Mouse (Mus musculus): ENCODE measurements around the gene AI661453. TPM values are rescaled to one million over a fixed set of nuclear protein-coding genes. Genes with fewer than 3 reads are reported as not detected.
"Not testable (repeated sequence)": the region's sequence is repeated elsewhere in the genome, so short reads cannot be mapped to it uniquely, and the experiment has no call there.

AI661453 gene
- total RNA-seq, 2 experiments from 2014 or later = 0.46 to 0.54 TPM

GRCm38 (mm10) chr17:47501531-47501930 is 65.1 kb downstream of the AI661453 start:
- no peak for DNase-seq (ENCODE audit: low spot score in 2 of 2)

- DNase-seq (ENCODE audit: low spot score in 2 of 2) = peak; percentile 90 to 94
Measured at GRCm38 (mm10) chr17:47501946-47502706, 65.7 kb downstream of the AI661453 start, which contains the start of gene Taf8. Gene Taf8 (minus strand): TSS chr17:47502292.

GRCm38 (mm10) chr17:47502707-47503045 is 66.3 kb downstream of the AI661453 start:
- DNase-seq (ENCODE audit: low spot score in 2 of 2) = not testable (repeated sequence)

- no peak for DNase-seq (ENCODE audit: low spot score in 2 of 2)
Measured at GRCm38 (mm10) chr17:47503689-47504088, 67.3 kb downstream of the AI661453 start.

- DNase-seq (ENCODE audit: low spot score in 2 of 2) = no peak
Measured at GRCm38 (mm10) chr17:47504228-47504627, 67.8 kb downstream of the AI661453 start.

GRCm38 (mm10) chr17:47504941-47505346 is 68.5 kb downstream of the AI661453 start, which contains the start of gene Ccnd3:
Gene Ccnd3 (plus strand): TSS chr17:47505051.
- DNase-seq (ENCODE audit: low spot score in 2 of 2) = peak; percentile 60 to 72

- no peak for DNase-seq (ENCODE audit: low spot score in 2 of 2)
Measured at GRCm38 (mm10) chr17:47505566-47505965, 69.2 kb downstream of the AI661453 start.

- DNase-seq (ENCODE audit: low spot score in 2 of 2) = no peak
Measured at GRCm38 (mm10) chr17:47506042-47506441, 69.6 kb downstream of the AI661453 start.

GRCm38 (mm10) chr17:47506697-47507096 is 70.3 kb downstream of the AI661453 start:
- no peak for DNase-seq (ENCODE audit: low spot score in 2 of 2)

GRCm38 (mm10) chr17:47507523-47507922 is 71.1 kb downstream of the AI661453 start:
- DNase-seq (ENCODE audit: low spot score in 2 of 2) = no peak

- peak; percentile 79 to 88 for DNase-seq (ENCODE audit: low spot score in 2 of 2)
Measured at GRCm38 (mm10) chr17:47508012-47508608, 71.7 kb downstream of the AI661453 start.

GRCm38 (mm10) chr17:47509031-47509705 is 72.8 kb downstream of the AI661453 start:
- no peak for DNase-seq (ENCODE audit: low spot score in 2 of 2)

GRCm38 (mm10) chr17:47511111-47512020 is 75.0 kb downstream of the AI661453 start:
- DNase-seq (ENCODE audit: low spot score in 2 of 2) = peak; percentile 95 to 97

GRCm38 (mm10) chr17:47512956-47513775 is 76.8 kb downstream of the AI661453 start:
- DNase-seq (ENCODE audit: low spot score in 2 of 2) = no peak

GRCm38 (mm10) chr17:47515180-47515844 is 78.9 kb downstream of the AI661453 start:
- DNase-seq (ENCODE audit: low spot score in 2 of 2) = no peak

GRCm38 (mm10) chr17:47516232-47516631 is 79.8 kb downstream of the AI661453 start:
- DNase-seq (ENCODE audit: low spot score in 2 of 2) = no peak

- DNase-seq (ENCODE audit: low spot score in 2 of 2) = no peak
Measured at GRCm38 (mm10) chr17:47518205-47518604, 81.8 kb downstream of the AI661453 start.

All from left cerebral cortex, adult 18-20 months (tissue).